Mouse (Mus musculus) spleen, adult 18-20 months (tissue): ENCODE measurements around the gene Slc4a2.

Experiments used
- DNase-seq, 2 experiments: peaks; one replicate each; pipeline ENCODE4 v3.0.0; 2022; ENCODE audit warnings: mixed read lengths in 2 of 2

Slc4a2 gene

DNA sequence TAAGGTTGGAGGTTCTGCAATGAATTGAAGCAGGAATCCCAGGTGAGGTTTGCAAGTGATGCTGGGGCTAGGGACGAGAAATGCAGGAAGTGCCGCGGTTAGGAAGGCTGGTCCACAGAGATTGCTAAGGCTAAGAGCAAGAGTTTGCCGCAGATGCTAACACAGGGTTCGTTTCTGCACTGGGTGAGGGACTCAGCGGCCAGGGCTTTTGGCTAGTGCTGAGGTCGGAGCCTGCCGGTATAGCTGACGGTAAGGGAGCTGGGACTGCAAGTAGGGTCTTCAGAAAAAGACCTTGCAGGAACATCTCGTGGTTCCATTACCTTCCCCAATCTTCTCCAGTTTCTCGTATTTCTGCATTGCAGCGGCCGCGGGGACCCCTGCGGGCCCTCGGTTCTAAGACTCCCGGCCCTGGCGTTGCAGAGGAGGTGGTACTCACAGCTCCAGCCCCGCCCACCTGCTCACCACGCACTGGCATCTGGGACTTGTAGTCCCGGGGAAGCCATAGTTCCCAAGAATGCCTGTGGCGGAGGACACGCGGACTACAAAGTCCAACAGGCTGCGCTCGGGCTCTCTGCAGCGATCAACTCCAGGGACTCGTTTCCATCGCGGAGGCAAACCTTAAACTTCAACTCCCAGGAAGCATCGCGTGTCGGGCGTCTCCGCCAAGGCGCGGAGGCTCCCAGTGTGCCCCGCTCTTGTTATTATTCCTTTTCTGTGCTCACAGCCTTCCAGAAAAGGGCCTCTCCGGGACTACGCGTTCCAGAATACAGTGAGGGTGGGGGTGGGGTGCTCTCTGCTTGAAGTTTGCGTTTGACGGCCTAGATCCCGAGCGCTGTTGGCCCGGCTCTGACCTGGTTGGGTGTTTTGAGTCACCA, at the start of gene Slc4a2, which contains the start of gene Cdk5:
Gene Slc4a2 (plus strand): TSS at position 709 of the 875 bp plus-strand sequence.
Gene Cdk5 (minus strand): TSS at position 402 of the 875 bp plus-strand sequence.
- peak; percentile 95 to 96 for DNase-seq

GRCm38 (mm10) chr5:24374216-24374615, 49.4 kb upstream of the Slc4a2 start:
- DNase-seq, result no peak

- DNase-seq, result no peak
Measured at GRCm38 (mm10) chr5:24374666-24375328, 48.8 kb upstream of the Slc4a2 start.

DNA sequence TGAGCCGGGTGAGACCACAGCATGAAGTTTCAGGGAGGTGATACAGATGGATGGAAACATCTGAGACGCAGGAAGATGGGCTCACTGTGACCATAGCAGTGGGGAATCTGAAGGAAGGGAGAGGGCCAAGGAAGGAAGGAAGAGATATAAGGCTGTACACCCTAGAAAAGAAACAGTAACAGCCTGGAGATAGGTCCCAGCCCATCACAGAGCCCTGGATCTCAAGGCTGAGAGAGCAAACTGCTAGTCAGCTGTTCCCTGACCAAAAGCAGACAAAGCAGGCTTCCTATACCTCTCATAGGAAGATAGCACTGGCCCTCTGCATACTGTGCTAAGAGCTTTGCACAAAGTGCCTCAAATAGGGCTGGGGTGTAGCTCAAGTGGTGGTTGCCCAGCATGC, 44.9 kb upstream of the Slc4a2 start:
- DNase-seq, result no peak

GRCm38 (mm10) chr5:24379501-24379900, 44.1 kb upstream of the Slc4a2 start:
- DNase-seq, result no peak

- DNase-seq, result no peak
Measured at GRCm38 (mm10) chr5:24380499-24380898, 43.1 kb upstream of the Slc4a2 start.

- no peak for DNase-seq
Measured at GRCm38 (mm10) chr5:24381486-24381885, 42.2 kb upstream of the Slc4a2 start.

- DNase-seq, result no peak
Measured at GRCm38 (mm10) chr5:24381988-24382387, 41.6 kb upstream of the Slc4a2 start.

- peak; percentile 74 to 85 for DNase-seq
Measured at GRCm38 (mm10) chr5:24383026-24383859, 40.4 kb upstream of the Slc4a2 start.

DNA sequence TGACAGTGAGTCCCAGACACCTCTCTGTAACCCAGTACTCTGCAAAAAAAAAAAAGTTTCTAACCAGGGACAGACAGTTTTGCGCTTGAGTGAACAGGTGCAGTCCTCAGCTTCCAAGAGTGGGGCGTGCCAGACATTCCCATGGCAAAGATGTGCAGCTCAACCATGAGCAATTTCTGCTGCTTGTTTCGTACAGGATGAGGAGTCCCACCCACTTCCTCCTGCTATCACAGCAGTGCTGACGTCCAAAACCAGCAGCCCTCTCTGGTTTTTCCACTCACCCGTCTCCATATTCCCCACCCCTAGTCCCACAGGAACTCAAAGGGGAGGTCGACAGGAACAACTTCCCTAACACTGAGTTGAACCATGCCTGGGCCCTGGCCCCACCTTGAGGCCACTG, 39.2 kb upstream of the Slc4a2 start:
- DNase-seq, result peak in 1 of 2 experiments; percentile 13

DNA sequence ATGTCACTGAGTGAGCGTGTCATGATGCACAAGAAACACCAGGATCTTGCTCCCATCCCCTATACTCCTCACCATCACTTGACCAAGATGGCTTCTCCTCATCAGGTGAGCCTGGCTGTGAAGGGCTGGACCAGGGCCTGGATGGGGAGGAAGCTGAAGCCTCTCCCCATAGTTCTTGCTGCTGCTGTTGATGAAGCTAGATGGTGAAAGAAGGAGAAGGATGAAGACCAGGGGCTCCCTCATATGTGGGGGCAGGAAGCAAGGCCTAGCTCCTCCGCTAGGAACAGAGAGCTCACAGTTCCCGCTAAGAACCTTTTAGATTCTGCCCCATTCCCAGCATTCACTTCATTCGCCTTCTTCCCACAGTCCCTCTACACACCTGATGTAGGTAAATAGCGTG, 38.3 kb upstream of the Slc4a2 start:
- DNase-seq, result no peak

GRCm38 (mm10) chr5:24385887-24386550, 37.6 kb upstream of the Slc4a2 start:
- DNase-seq, result no peak

GRCm38 (mm10) chr5:24387264-24388241, 36.1 kb upstream of the Slc4a2 start:
- no peak for DNase-seq

GRCm38 (mm10) chr5:24388246-24388915, 35.3 kb upstream of the Slc4a2 start:
- DNase-seq, result no peak

- DNase-seq, result no peak
Measured at GRCm38 (mm10) chr5:24389011-24389657, 34.5 kb upstream of the Slc4a2 start.

DNA sequence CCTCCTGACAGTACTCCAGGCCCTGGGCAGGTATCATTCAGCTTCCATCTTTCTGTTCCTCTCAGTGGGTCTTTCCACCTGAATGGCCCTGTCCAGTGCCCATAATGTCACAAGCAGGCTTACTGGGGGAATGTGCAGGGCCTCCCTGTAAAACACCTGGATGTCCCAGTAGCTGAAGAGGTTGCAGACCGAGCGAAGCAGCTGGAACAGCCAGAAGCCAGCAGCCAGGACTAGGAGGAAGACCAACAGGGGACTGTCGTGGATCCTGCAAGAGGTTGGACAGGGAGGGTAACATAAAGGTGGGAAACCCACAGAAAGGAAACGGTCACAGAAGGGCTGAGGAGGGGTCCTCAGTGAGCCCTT, 34.0 kb upstream of the Slc4a2 start:
- DNase-seq, result no peak

DNA sequence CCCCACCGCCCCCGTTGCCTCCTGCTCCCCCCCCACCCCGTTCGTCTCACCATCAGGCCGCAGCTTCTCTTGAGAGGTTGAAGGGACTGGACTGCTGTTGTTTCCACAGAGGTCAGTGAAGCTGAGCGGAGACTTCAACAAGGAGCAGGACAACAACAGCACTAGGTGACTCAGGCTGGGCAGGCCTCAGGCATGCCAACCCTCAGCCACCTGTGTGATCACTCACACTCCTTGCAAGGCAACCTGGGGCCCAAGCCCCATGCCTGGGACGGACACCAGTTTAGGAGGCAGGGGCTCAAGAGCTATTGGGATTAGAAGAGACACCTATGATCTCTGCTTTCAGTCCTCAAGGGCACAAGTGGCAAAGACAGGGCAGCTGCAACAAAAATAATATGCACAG, 31.8 kb upstream of the Slc4a2 start, which contains the start of gene Atg9b:
Gene Atg9b (minus strand): TSS at position 280 of the 400 bp plus-strand sequence.
- no peak for DNase-seq

DNA sequence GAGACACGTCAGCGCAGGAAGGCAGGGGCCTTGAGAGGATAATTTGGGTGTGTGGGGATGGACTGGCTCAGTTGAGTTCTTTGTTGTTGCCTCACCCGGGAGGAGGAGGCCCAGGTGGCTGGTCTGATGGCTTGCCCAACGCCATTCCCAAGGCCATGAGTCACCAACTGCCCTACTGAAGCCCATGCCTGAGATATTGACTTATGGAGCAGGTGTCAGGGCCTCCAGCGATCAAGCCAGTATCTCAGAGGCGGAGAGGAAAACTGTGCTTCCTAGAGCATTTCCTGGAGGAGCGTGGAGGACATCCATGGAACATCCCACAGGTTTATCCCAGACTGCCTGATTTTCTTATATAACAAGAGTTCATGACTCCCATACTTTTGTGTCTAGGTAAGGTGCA, 30.9 kb upstream of the Slc4a2 start:
- no peak for DNase-seq

- peak; percentile 63 to 83 for DNase-seq
Measured at GRCm38 (mm10) chr5:24393392-24393997, 30.1 kb upstream of the Slc4a2 start, which contains the start of gene Abcb8. TSS of gene Abcb8 (plus strand) at chr5:24393663.
